Mouse (Mus musculus): ENCODE measurements around the gene Plod2.

GRCm38 (mm10) chr9:92541977-92542561 lies at the start of gene Plod2:
- TF ChIP-seq POLR2A (IDR thresholded peaks at IDR 0.05; ENCODE audit: low read depth, low read length) = no peak
- no peak for TF ChIP-seq CTCF (IDR thresholded peaks at IDR 0.05; ENCODE audit: extremely low read depth, insufficient read depth, insufficient read length, insufficient replicate concordance)
